Mouse (Mus musculus) forebrain, embryonic 12.5 days (tissue): ENCODE data around the gene Ovgp1. TPM values are rescaled to one million over a fixed set of nuclear protein-coding genes. Genes with fewer than 3 reads are reported as not detected.

Experiments
- ATAC-seq: fragments of 200-750 bp; cut with Nextera tagmentation; 2 replicates; pipeline ENCODE4 v1.8.0; 2017; ENCODE audit warnings: moderate TSS enrichment; ENCODE audit not compliant: low FRiP score
- H3K27ac ChIP-seq: fragments of 300-500 bp; sonication (generic); 2 replicates; pipeline ENCODE4 v1.5.1; 2016; ENCODE audit warnings: mild to moderate bottlenecking
- H3K27me3 ChIP-seq: fragments of 300-500 bp; sonication (generic); 2 replicates; pipeline ENCODE4 v1.6.1; 2016; ENCODE audit warnings: mild to moderate bottlenecking
- H3K36me3 ChIP-seq: fragments of 300-500 bp; sonication (generic); replicated peaks from 2 replicates; pipeline ENCODE4 v1.6.1; 2016; ENCODE audit warnings: mild to moderate bottlenecking
- H3K4me1 ChIP-seq: fragments of 300-500 bp; sonication (generic); 2 replicates; pipeline ENCODE4 v1.6.1; 2016
- H3K4me2 ChIP-seq: fragments of 300-500 bp; sonication (generic); 2 replicates; pipeline ENCODE4 v1.6.1; 2016; ENCODE audit warnings: mild to moderate bottlenecking, moderate library complexity
- H3K4me3 ChIP-seq: fragments of 300-500 bp; sonication (generic); replicated peaks from 2 replicates; pipeline ENCODE4 v1.5.1; 2016; ENCODE audit warnings: mild to moderate bottlenecking
- H3K9ac ChIP-seq: fragments of 300-500 bp; sonication (generic); 2 replicates; pipeline ENCODE4 v1.6.1; 2016; ENCODE audit warnings: mild to moderate bottlenecking
- H3K9me3 ChIP-seq: fragments of 300-500 bp; sonication (generic); 2 replicates; pipeline ENCODE4 v1.6.1; 2016
- WGBS: fragments of 180-500 bp; shearing (Covaris S2); methylation state at CpG from one replicate; pipeline ENCODE4 v1.1.7; 2016; 5-methylcytosine and 5-hydroxymethylcytosine counted together
- polyA plus RNA-seq: library from polyadenylated mRNA; unstranded; fragments of >200 nt; fragmentation: Nextera tagmentation; extraction: Ambion mirVana; gene quantifications from 2 replicates; pipeline ENCODE4 v1.2.1, GENCODE M21; 2016

The Ovgp1 gene
- polyA plus RNA-seq, result 3.8 and 4.8 TPM in 2 replicates

DNA sequence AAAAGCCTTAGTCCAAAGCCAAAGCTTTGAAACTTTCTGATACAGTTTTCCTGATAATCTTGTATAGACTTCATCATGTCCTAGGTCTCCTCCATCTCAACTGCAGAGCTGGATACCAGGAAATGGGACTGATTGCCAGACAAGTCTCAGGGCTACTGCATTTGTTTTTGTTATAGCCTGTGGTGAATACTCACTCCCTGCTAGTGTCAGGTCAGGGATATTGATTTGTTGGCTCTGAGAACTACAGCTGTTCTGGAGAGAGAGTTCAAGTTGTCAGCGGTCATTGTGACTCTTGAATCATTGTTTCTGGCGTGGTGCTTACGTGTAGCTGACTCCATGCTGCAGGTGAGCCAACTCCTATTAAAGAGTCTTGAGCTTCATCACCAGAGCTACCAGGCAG is at the start of gene Ovgp1:
Ovgp1 (plus strand) TSS at position 301 of the 400 bp plus-strand sequence.
- no peak within 1 kb of the TSS for H3K4me3 ChIP-seq
- WGBS, result 90% methylated on average over 3 of the region's 3 CpGs
- no peaks in the 10 kb centered on the region for H3K27me3 ChIP-seq
- no peaks in the 10 kb centered on the region for H3K9me3 ChIP-seq
- H3K4me1 ChIP-seq, result no peaks in the 10 kb centered on the region
- ATAC-seq, result no peak
- H3K36me3 ChIP-seq, result peaks cover 21% of the 10 kb centered on the region
- H3K4me2 ChIP-seq, result no peak within 1 kb of the TSS
- H3K27ac ChIP-seq, result no peak within 1 kb of the TSS
- H3K9ac ChIP-seq, result no peak within 1 kb of the TSS

DNA sequence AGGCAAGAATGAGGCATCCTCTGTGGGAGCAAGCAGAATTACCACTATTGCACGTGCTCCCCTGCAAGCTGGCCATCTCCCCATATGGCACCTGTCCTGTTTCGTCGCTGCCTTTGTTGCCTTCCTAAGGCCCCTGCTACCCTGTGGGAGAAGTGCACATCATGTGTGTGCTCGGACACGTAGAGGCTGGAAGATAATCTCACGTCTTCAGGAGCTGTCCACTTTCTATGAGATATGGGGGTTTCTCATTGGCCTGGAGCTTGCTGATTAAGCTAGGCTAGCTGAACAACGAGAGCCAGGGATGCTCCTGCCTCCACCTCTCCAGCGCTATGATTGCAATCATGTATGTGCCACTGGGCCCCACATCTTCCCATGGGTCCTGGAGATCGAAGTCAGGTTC is 48.9 kb upstream of the Ovgp1 start:
- Histone ChIP-seq H3K9me3 (no peaks in the 10 kb centered on the region), H3K27me3 (no peaks in the 10 kb centered on the region), H3K4me2 (no peak overlapping the region), H3K27ac (no peak overlapping the region), H3K36me3 (no peaks in the 10 kb centered on the region), H3K9ac (no peak overlapping the region), H3K4me1 (no peaks in the 10 kb centered on the region), H3K4me3 (no peak overlapping the region)
- ATAC-seq, result no peak
- WGBS, result 92% methylated on average over 9 of the region's 9 CpGs

DNA sequence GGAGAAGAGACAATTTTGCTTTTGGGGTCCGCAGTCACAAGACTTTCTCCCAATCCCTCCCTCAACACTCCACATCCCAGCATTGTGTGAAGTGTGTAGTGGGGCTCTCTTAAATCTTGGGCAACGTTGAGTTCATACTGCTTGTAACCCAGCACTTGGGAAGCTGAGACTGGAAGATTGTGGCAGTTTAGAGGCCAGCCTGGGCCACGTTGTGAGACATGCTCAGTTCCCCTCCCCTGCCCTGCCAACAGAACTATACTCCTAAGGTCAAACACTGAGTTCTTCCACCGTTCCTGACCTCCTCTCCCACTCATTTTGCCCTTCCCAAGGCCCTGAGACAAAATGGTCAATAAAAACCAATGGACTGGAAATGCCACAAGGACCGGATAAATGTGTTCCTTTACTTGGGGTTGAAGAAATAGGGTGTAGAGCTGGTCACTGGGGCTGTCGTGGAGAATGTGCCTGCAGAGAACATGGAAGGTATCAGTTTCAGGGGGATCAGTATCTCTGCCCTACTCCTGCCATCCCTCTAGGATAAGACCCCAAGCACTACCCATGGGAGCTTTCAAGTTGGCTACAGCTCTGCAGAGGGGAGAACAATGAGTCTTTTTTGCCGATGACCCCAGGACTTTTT is 45.8 kb upstream of the Ovgp1 start:
- H3K4me3 ChIP-seq, result no peak overlapping the region
- H3K9ac ChIP-seq, result no peak overlapping the region
- no peak overlapping the region for H3K27ac ChIP-seq
- H3K27me3 ChIP-seq, result no peaks in the 10 kb centered on the region
- H3K36me3 ChIP-seq, result no peaks in the 10 kb centered on the region
- no peak for ATAC-seq
- H3K9me3 ChIP-seq, result no peaks in the 10 kb centered on the region
- WGBS, result 85% methylated on average over 7 of the region's 7 CpGs
- H3K4me2 ChIP-seq, result no peak overlapping the region
- H3K4me1 ChIP-seq, result no peaks in the 10 kb centered on the region

GRCm38 (mm10) chr3:105928195-105928569 is 45.3 kb upstream of the Ovgp1 start:
- Histone ChIP-seq H3K36me3 (no peaks in the 10 kb centered on the region), H3K27me3 (no peaks in the 10 kb centered on the region), H3K4me3 (no peak overlapping the region), H3K4me1 (no peaks in the 10 kb centered on the region), H3K4me2 (no peak overlapping the region), H3K9ac (no peak overlapping the region), H3K9me3 (no peaks in the 10 kb centered on the region), H3K27ac (no peak overlapping the region)
- ATAC-seq, result no peak
- WGBS, result 100% methylated on average over 3 of the region's 3 CpGs

DNA sequence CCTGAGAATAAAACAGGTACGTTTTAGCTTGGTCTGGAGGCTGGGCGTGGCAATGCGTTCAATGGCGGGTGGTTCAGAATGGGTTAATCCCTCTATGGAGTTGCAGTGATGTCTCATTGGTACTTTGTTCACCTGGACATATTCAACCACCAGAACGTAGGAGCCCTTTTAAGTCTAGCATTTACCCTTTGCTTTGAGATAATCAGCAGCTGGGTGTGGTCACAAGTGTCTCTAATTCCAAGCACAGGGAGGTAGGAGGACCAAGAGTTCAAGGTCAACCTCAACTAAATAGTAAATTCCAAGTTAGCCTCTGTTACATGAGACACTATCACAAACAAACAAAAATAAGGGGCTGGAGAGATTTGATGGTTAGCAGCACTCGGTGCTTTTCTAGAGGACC is 44.7 kb upstream of the Ovgp1 start:
- Histone ChIP-seq H3K9me3 (no peaks in the 10 kb centered on the region), H3K27ac (no peak overlapping the region), H3K27me3 (no peaks in the 10 kb centered on the region), H3K36me3 (no peaks in the 10 kb centered on the region), H3K9ac (no peak overlapping the region), H3K4me3 (no peak overlapping the region), H3K4me1 (no peaks in the 10 kb centered on the region), H3K4me2 (no peak overlapping the region)
- no peak for ATAC-seq
- 88% methylated on average over 6 of the region's 6 CpGs for WGBS

GRCm38 (mm10) chr3:105929821-105930220 is 43.7 kb upstream of the Ovgp1 start:
- 88% methylated on average over 7 of the region's 7 CpGs for WGBS
- H3K36me3 ChIP-seq, result no peaks in the 10 kb centered on the region
- H3K4me3 ChIP-seq, result no peak overlapping the region
- no peak for ATAC-seq
- H3K9ac ChIP-seq, result no peak overlapping the region
- H3K27ac ChIP-seq, result no peak overlapping the region
- H3K4me1 ChIP-seq, result no peaks in the 10 kb centered on the region
- no peaks in the 10 kb centered on the region for H3K9me3 ChIP-seq
- H3K27me3 ChIP-seq, result no peaks in the 10 kb centered on the region
- H3K4me2 ChIP-seq, result no peak overlapping the region

GRCm38 (mm10) chr3:105931095-105931494 is 42.4 kb upstream of the Ovgp1 start:
- Histone ChIP-seq H3K9me3 (no peaks in the 10 kb centered on the region), H3K27me3 (no peaks in the 10 kb centered on the region), H3K4me1 (no peaks in the 10 kb centered on the region), H3K27ac (no peak overlapping the region), H3K36me3 (no peaks in the 10 kb centered on the region), H3K4me2 (no peak overlapping the region), H3K4me3 (no peak overlapping the region), H3K9ac (no peak overlapping the region)
- WGBS, result 88% methylated on average over 2 of the region's 2 CpGs
- no peak for ATAC-seq

GRCm38 (mm10) chr3:105932240-105933071 is 41.1 kb upstream of the Ovgp1 start, which contains the start of gene I830077J02Rik:
Gene I830077J02Rik, minus strand, starts transcription at chr3:105932664.
- no peak for ATAC-seq
- 81% methylated on average over 8 of the region's 8 CpGs for WGBS

GRCm38 (mm10) chr3:105933926-105934325 is 39.6 kb upstream of the Ovgp1 start:
- H3K9ac ChIP-seq, result no peak overlapping the region
- H3K4me1 ChIP-seq, result no peaks in the 10 kb centered on the region
- H3K4me3 ChIP-seq, result no peak overlapping the region
- 94% methylated on average over 6 of the region's 6 CpGs for WGBS
- peaks cover 8% of the 10 kb centered on the region; the same call in 1 of the 2 replicates for H3K36me3 ChIP-seq
- no peaks in the 10 kb centered on the region for H3K9me3 ChIP-seq
- no peak overlapping the region for H3K4me2 ChIP-seq
- no peak overlapping the region for H3K27ac ChIP-seq
- no peak for ATAC-seq
- no peaks in the 10 kb centered on the region for H3K27me3 ChIP-seq

More at GRCm38 (mm10) chr3:105932240-105933071, 41.1 kb upstream of the Ovgp1 start, which contains the start of gene I830077J02Rik:
- H3K4me3 ChIP-seq, result no peak within 1 kb of the TSS
- no peaks in the 10 kb centered on the region for H3K4me1 ChIP-seq
- H3K9me3 ChIP-seq, result no peaks in the 10 kb centered on the region
- H3K27me3 ChIP-seq, result no peaks in the 10 kb centered on the region
- no peak within 1 kb of the TSS for H3K9ac ChIP-seq
- H3K27ac ChIP-seq, result no peak within 1 kb of the TSS
- no peak within 1 kb of the TSS for H3K4me2 ChIP-seq
- peaks cover 3% of the 10 kb centered on the region; the same call in 1 of the 2 replicates for H3K36me3 ChIP-seq

DNA sequence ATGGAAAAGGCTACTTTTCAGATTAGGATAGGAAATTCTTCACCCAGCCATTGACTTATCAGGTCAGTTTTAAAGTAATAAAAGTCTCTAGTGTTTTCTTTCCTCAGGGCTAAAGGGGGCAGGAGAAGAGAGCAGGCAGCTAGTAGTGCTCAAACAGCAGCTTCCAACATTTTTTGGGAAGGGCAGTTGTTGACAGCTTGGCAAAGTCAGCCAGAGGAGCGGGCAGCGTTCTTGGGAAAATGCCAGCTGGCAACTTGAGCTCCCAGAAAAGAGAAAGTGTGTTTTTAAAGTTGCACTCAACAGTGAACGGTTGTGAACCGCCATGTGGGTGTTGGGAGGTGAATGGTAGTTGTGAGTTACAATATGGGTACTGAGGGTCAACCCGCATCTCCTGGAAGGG is 38.5 kb upstream of the Ovgp1 start:
- H3K4me1 ChIP-seq, result no peaks in the 10 kb centered on the region
- no peak overlapping the region for H3K4me3 ChIP-seq
- no peak overlapping the region for H3K27ac ChIP-seq
- no peak overlapping the region for H3K9ac ChIP-seq
- peaks cover 11% of the 10 kb centered on the region for H3K36me3 ChIP-seq
- H3K4me2 ChIP-seq, result no peak overlapping the region
- no peak for ATAC-seq
- H3K27me3 ChIP-seq, result no peaks in the 10 kb centered on the region
- 94% methylated on average over 5 of the region's 5 CpGs for WGBS
- H3K9me3 ChIP-seq, result no peaks in the 10 kb centered on the region

DNA sequence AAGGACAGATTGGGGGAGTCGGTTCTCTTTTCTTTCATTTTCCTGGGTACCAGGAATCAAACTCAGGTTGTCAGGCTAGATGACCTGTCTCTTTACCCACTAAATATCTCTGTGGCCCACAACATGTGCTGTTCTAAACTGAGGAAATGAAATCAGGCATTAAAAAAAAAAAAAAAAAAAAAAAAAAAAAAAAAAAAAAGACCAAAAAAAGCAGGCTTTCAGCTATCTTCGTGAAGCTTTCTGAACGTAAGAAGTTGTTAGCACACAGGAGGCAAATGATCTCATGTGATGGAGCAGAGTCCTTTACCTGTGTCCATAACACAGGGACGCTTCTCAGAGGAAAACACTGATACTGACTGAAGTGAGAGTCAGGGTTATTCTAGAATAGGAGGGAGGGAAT is 37.4 kb upstream of the Ovgp1 start:
- Histone ChIP-seq H3K9me3 (no peaks in the 10 kb centered on the region), H3K4me3 (no peak overlapping the region), H3K36me3 (peaks cover 21% of the 10 kb centered on the region), H3K4me2 (no peak overlapping the region), H3K9ac (no peak overlapping the region), H3K4me1 (no peaks in the 10 kb centered on the region), H3K27ac (no peak overlapping the region), H3K27me3 (no peaks in the 10 kb centered on the region)
- ATAC-seq, result no peak
- WGBS, result 93% methylated on average over 4 of the region's 4 CpGs

DNA sequence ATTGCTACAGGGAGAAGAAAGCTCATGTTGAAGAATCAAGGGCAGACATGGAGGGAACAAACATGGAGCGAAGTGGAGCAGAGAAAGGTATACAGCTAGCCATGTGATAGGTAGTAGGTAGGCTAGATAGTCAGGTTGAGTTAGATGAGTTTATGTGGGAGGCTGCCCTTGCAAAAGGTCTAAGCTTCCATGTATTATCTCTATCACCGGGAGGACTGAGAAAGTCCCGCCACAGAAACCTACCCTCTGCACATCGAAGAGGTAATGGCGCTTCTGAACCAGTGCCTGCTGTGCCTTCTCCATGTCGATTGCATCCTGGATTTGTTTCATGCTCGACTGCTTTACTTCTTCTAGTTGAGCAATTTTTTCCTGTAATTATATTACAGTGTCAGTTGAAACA is 22.2 kb upstream of the Ovgp1 start:
- peaks cover 71% of the 10 kb centered on the region for H3K36me3 ChIP-seq
- WGBS, result 96% methylated on average over 7 of the region's 7 CpGs

More for the DNA sequence above, 22.2 kb upstream of the Ovgp1 start:
- Histone ChIP-seq H3K27me3 (no peaks in the 10 kb centered on the region), H3K4me2 (no peak overlapping the region), H3K4me1 (no peaks in the 10 kb centered on the region), H3K9me3 (no peaks in the 10 kb centered on the region), H3K4me3 (no peak overlapping the region), H3K27ac (no peak overlapping the region), H3K9ac (no peak overlapping the region)
- no peak for ATAC-seq
